Mouse (Mus musculus) liver, adult 2 months (tissue): Measurements from ENCODE around the gene Nck2. TPM values are rescaled to one million over a fixed set of nuclear protein-coding genes. Genes with fewer than 3 reads are reported as not detected.

Experiments
- DNase-seq: peaks from one replicate; pipeline ENCODE4 v3.0.0-alpha.2; 2011; ENCODE audit warnings: low read depth, low spot score; ENCODE audit errors: extremely low read depth
- H3K27ac ChIP-seq: fragments of 200-500 bp; replicated peaks from 2 replicates; pipeline ENCODE4 v1.5.1; 2012; ENCODE audit warnings: low read depth, mild to moderate bottlenecking, control low read depth, inconsistent platforms, low read length; ENCODE audit not compliant: insufficient read depth
- H3K27me3 ChIP-seq: fragments of 200-500 bp; 2 replicates; pipeline ENCODE4 v1.6.1; 2012; ENCODE audit warnings: mild to moderate bottlenecking, moderate library complexity, low read length, inconsistent platforms; ENCODE audit not compliant: control insufficient read depth, insufficient read depth
- H3K36me3 ChIP-seq: fragments of 200-500 bp; 2 replicates; pipeline ENCODE4 v1.6.1; 2012; ENCODE audit warnings: low read length, inconsistent platforms; ENCODE audit not compliant: control insufficient read depth, insufficient read depth
- H3K4me1 ChIP-seq: fragments of 200-500 bp; 2 replicates; pipeline ENCODE4 v1.6.1; 2011; ENCODE audit warnings: low read length; ENCODE audit not compliant: control insufficient read depth, insufficient read depth
- H3K4me3 ChIP-seq: fragments of 200-500 bp; 2 replicates; pipeline ENCODE4 v1.5.1; 2011; ENCODE audit warnings: low read depth, mild to moderate bottlenecking, control low read depth, low read length, moderate library complexity; ENCODE audit not compliant: insufficient read depth
- H3K79me2 ChIP-seq: fragments of 200-500 bp; 2 replicates; pipeline ENCODE4 v1.6.1; 2012; ENCODE audit warnings: inconsistent platforms, mild to moderate bottlenecking, low read length, moderate library complexity; ENCODE audit not compliant: control insufficient read depth, insufficient read depth
- H3K9ac ChIP-seq: fragments of 200-500 bp; 2 replicates; pipeline ENCODE4 v1.6.1; 2012; ENCODE audit warnings: low read depth, mild to moderate bottlenecking, control low read depth, inconsistent platforms, low read length
- CTCF ChIP-seq: fragments of 200-500 bp; IDR thresholded peaks from 2 replicates; pipeline ENCODE4 v1.5.1; 2011; ENCODE audit warnings: low read depth, low read length, control low read depth
- POLR2A ChIP-seq: fragments of 200-500 bp; IDR thresholded peaks from 2 replicates; pipeline ENCODE4 v1.6.1; 2011; ENCODE audit warnings: low read length, control low read depth; ENCODE audit not compliant: insufficient read depth; ENCODE audit errors: extremely low read depth
- WGBS: fragments of 180-500 bp; shearing (Covaris S2); methylation state at CpG from one replicate; pipeline ENCODE4 v1.1.7; 2018; 5-methylcytosine and 5-hydroxymethylcytosine counted together
- polyA plus RNA-seq: library from polyadenylated mRNA; depleted of rRNA; stranded (reverse); fragments of >200 nt; gene quantifications from 2 replicates; pipeline ENCODE4 v1.2.3, GENCODE M21; 2012
- total RNA-seq: library from RNA; depleted of rRNA; stranded (reverse); fragments of >200 nt; gene quantifications from 2 replicates; pipeline ENCODE4 v1.2.3, GENCODE M21; 2014

The Nck2 gene
- total and polyA plus RNA-seq, 2 experiments = 2.5 to 3.0 TPM

DNA sequence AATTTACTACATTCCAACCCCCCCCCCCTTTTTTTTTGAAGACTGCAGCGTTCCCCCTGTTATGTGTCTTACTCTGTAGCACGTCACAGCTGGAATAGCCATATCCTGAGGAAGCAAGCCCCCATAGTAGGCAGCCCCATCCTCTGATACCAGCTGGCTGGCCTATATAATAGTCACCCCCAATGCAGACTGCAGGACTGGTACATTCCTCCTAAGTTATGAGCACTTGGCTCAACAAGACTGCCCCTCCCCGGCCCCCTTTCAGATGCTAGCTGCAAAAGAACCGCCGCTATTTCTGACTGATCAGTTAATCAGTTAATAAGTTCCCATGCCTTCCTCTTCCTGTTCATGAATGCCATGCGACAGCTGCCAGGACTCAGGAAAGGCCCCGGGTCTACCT, 23.8 kb downstream of the Nck2 start:
- no peak overlapping the region for H3K9ac ChIP-seq
- H3K27ac ChIP-seq = no peak overlapping the region
- peaks cover 2% of the 10 kb centered on the region; the same call in 1 of the 2 replicates for H3K4me1 ChIP-seq
- no peak overlapping the region for H3K4me3 ChIP-seq
- no peak for DNase-seq
- H3K79me2 ChIP-seq = no peaks in the 10 kb centered on the region; the same call in 1 of the 2 replicates
- H3K27me3 ChIP-seq = no peaks in the 10 kb centered on the region
- 85% methylated on average over 7 of the region's 7 CpGs for WGBS
- TF ChIP-seq CTCF = no peak
- no peak for TF ChIP-seq POLR2A
- H3K36me3 ChIP-seq = no peaks in the 10 kb centered on the region

DNA sequence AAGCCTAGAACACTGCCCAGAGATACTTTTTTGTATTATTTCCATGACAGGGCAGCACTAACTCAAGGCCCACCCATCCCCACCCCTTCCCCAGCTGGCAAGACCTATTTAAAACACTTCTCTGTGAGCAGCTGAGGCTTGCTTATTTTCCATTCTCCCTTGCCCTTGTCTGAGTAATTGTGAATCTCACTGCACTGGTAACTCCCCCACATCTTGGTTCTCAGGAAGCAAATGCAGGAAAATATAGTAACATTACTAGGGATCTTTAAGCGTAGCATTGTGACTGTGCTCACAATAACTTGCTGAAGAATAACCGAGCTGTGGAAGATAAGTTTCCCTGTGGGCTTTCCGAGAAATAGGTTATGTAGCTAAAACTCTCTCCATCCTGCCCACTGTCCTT, 24.6 kb downstream of the Nck2 start:
- no peak for DNase-seq
- 88% methylated on average over 3 of the region's 3 CpGs for WGBS
- no peaks in the 10 kb centered on the region for H3K27me3 ChIP-seq
- H3K79me2 ChIP-seq = no peaks in the 10 kb centered on the region; the same call in 1 of the 2 replicates
- TF ChIP-seq CTCF = no peak
- TF ChIP-seq POLR2A = no peak
- H3K4me1 ChIP-seq = peaks cover 2% of the 10 kb centered on the region; the same call in 1 of the 2 replicates
- no peaks in the 10 kb centered on the region for H3K36me3 ChIP-seq
- H3K4me3 ChIP-seq = no peak overlapping the region
- no peak overlapping the region for H3K9ac ChIP-seq
- no peak overlapping the region for H3K27ac ChIP-seq

DNA sequence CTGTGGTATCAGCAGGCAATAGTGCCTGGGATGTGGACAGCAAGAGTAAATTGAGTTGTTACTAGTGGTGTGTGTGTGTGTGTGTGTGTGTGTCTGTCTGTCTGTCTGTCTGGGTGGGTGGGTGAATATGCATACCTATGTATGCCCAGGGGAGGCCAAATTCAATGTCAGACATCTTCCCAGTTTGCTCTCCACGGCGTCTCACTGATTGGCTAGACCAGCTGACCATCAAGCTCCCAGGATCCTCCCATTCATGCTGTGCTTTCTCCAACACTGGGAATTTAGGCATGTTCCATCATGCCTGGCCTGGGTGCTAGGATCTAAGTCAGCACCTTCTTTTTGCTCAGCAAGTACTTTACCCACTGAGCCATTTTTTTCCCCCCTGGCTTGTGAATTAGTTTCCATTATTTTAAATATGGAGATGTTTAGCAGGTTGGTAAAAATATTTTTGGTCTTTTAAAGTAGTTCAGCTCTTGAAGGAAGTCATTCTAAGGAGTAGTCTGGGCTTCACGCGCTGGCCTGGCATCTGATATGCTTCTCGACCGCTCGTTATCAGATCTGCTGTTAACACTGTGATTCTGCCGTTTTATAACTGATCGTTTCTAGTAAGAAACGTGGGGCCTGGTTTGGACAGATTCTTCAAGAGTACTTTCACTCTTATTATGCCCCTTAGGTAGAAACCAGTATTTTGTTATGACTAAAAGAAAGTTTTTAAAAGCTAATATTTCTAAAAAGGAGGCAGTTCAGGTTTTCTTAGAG, 26.2 kb downstream of the Nck2 start:
- DNase-seq = no peak
- TF ChIP-seq POLR2A (no peak), CTCF (no peak)
- WGBS = 89% methylated on average over 10 of the region's 10 CpGs
- Histone ChIP-seq H3K4me3 (no peak overlapping the region), H3K27ac (no peak overlapping the region), H3K4me1 (no peaks in the 10 kb centered on the region), H3K36me3 (no peaks in the 10 kb centered on the region), H3K27me3 (no peaks in the 10 kb centered on the region), H3K9ac (no peak overlapping the region), H3K79me2 (no peaks in the 10 kb centered on the region; the same call in 1 of the 2 replicates)

DNA sequence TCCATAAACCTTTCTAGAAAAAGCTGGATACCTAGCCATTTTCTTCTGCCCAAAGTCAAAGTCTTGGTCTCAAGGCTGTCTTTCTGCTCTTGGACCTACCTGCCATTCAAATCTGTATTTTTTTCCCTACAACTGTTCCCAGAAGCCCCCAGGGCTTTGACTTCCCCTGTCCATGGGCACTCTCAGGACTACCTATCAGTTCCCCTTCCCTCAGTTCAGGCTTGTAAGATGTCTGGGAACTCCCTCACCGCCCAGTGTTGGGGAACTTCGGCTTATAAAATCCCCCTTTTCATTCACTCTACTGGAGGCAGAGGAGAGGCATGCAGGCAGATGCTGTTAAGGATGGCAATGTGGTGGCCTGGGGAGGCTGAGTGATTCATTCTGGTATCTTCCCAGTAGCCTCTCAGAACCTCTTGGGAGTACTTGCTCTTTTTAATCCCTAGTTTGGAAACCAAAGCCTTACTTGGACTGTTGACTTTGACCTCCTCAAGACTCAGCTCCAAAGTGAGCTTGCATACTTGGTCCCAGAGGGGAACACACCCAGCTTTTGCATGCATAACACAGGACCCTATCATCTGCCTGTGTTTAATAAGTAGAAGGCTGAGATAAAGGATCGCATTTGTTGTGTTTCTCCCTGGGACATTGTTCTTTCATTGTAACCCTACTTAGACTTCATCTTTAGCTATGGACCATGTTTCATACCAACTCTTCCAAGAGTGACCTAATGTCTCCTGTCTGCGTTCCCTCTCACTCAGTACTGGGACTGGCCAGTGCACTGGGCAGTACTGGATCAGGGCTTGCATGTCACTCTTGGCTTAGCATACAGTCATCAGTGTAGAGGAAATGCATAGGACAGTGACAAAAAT, 27.0 kb downstream of the Nck2 start:
- H3K4me3 ChIP-seq = no peak overlapping the region
- DNase-seq = no peak
- 86% methylated on average over 4 of the region's 4 CpGs for WGBS
- no peak overlapping the region for H3K9ac ChIP-seq
- no peaks in the 10 kb centered on the region for H3K27me3 ChIP-seq
- H3K79me2 ChIP-seq = no peaks in the 10 kb centered on the region; the same call in 1 of the 2 replicates
- H3K36me3 ChIP-seq = no peaks in the 10 kb centered on the region
- H3K4me1 ChIP-seq = no peaks in the 10 kb centered on the region
- no peak for TF ChIP-seq POLR2A
- no peak for TF ChIP-seq CTCF
- no peak overlapping the region for H3K27ac ChIP-seq

DNA sequence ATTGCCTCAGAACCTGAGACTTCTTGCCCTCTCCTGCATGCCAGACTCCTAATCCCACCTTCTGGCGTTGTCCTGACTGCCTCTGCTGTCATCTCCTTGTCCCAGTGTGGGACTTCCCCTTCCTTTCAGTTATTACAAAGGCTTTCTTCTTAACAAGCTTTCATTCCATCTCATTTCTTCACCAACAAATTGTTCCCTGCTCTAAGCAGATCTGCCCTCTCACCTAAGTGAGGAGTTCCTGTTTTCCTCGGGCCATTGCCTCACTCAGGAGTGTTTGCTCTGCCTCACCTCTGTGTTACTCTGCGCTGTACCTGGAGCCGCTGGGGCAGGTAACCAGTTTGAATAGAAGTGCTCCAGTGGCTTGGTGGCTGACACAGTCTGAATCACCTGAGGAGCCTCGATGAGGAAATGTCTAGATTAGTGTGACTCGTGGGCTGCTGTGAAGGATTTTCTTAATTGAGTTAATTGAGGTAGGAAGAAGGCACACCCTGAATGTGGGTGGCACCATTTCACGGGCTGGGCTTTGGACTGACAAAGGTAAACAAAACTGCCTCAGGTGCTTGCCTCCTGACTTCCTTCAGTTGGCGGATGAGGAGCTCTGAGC, 27.8 kb downstream of the Nck2 start:
- no peaks in the 10 kb centered on the region for H3K36me3 ChIP-seq
- no peak overlapping the region for H3K4me3 ChIP-seq
- TF ChIP-seq POLR2A (no peak), CTCF (no peak)
- H3K27ac ChIP-seq = no peak overlapping the region
- no peaks in the 10 kb centered on the region; the same call in 1 of the 2 replicates for H3K79me2 ChIP-seq
- H3K4me1 ChIP-seq = no peaks in the 10 kb centered on the region
- DNase-seq = no peak
- H3K9ac ChIP-seq = no peak overlapping the region
- WGBS = 44% methylated on average over 8 of the region's 8 CpGs
- no peaks in the 10 kb centered on the region for H3K27me3 ChIP-seq
